21 mouse cellular contexts compared by ENCODE assay signal in genomic region chr9:91048569-91048968, GRCm38 (mm10).
DNase-seq lines count a peak whose midpoint lies in the region; ATAC-seq and TF ChIP-seq lines count a peak whose summit lies in the region.
"Had no signal": no experiment of that assay in that cellular context is flagged by ENCODE, and none has a peak within 500 bp of the region (broad histone marks: within the 10 kb centered on the region; RNA-seq: fewer than 3 reads in every experiment).

No protein-coding gene starts in this region.

- no peak overlapping the region for H3K4me3 ChIP-seq in kidney, adult 2 months (ENCODE audit: insufficient read depth, low read depth, low read length)
- no peak overlapping the region for H3K4me3 ChIP-seq in kidney, embryonic 14.5 days (ENCODE audit: low read length)
- H3K4me3 ChIP-seq in liver, adult 2 months (ENCODE audit: insufficient read depth, low read depth, low read length) = no peak overlapping the region
- H3K4me3 ChIP-seq in liver, postnatal 0 days (ENCODE audit: low read depth, low read length) = no peak overlapping the region
- H3K4me3 ChIP-seq in ES-E14 (ENCODE audit: insufficient read depth in 1 of 2, low read depth in 1 of 2, low read length in 2 of 2, poor library complexity in 1 of 2, severe bottlenecking in 1 of 2) = no peak overlapping the region
- no peak overlapping the region for H3K4me3 ChIP-seq in embryonic fibroblast, embryonic 13.5 days (ENCODE audit: insufficient read depth, low read length)
- H3K4me3 ChIP-seq in heart, embryonic 11.5 days (ENCODE audit: low read depth, low read length) = no peak overlapping the region
- H3K4me3 ChIP-seq: embryonic facial prominence, embryonic 10.5 days; forebrain, embryonic 12.5 days; heart, embryonic 13.5 days; limb, embryonic 12.5 days; liver, embryonic 13.5 days; midbrain, embryonic 12.5 days; neural tube, embryonic 13.5 days had no signal

- ATAC-seq in kidney, embryonic 14.5 days (ENCODE audit: low FRiP score, low TSS enrichment) = no peak
- ATAC-seq in liver, postnatal 0 days = no peak
- no peak for ATAC-seq in heart, embryonic 11.5 days (replicated peaks; ENCODE audit: insufficient number of reproducible peaks, low FRiP score, low TSS enrichment)
- ATAC-seq: hindbrain, embryonic 16.5 days had no signal

- 37% methylated on average over 2 of the region's 2 CpGs for WGBS in kidney, adult 2 months
- WGBS in kidney, embryonic 14.5 days = 34% methylated on average over 2 of the region's 2 CpGs
- WGBS in liver, adult 2 months = 34% methylated on average over 2 of the region's 2 CpGs
- 31% methylated on average over 2 of the region's 2 CpGs for WGBS in liver, postnatal 0 days (ENCODE audit: insufficient replicate concordance)
- WGBS in heart, embryonic 11.5 days (ENCODE audit: insufficient replicate concordance) = 25% methylated on average over 2 of the region's 2 CpGs

- no peak overlapping the region for H3K4me2 ChIP-seq in kidney, embryonic 14.5 days (replicated peaks; ENCODE audit: low read depth, low read length)
- H3K4me2 ChIP-seq in liver, postnatal 0 days (ENCODE audit: low read depth, low read length) = no peak overlapping the region
- H3K4me2 ChIP-seq in heart, embryonic 11.5 days = no peak overlapping the region
- H3K4me2 ChIP-seq: forebrain, embryonic 12.5 days; heart, embryonic 13.5 days; limb, embryonic 12.5 days; liver, embryonic 13.5 days; midbrain, embryonic 12.5 days; neural tube, embryonic 13.5 days had no signal

- H3K9me3 ChIP-seq in kidney, embryonic 14.5 days (ENCODE audit: control insufficient read depth, low read length) = no peaks in the 10 kb centered on the region
- H3K9me3 ChIP-seq in liver, postnatal 0 days (ENCODE audit: low read length) = no peaks in the 10 kb centered on the region
- H3K9me3 ChIP-seq in ES-E14 (ENCODE audit: control insufficient read depth, insufficient read depth, low read depth, low read length) = no peaks in the 10 kb centered on the region
- H3K9me3 ChIP-seq in heart, embryonic 11.5 days (replicated peaks; ENCODE audit: control insufficient read depth, low read length) = no peaks in the 10 kb centered on the region
- H3K9me3 ChIP-seq: embryonic facial prominence, embryonic 10.5 days; forebrain, embryonic 12.5 days; heart, embryonic 13.5 days; limb, embryonic 12.5 days; liver, embryonic 13.5 days; midbrain, embryonic 12.5 days; neural tube, embryonic 13.5 days had no signal

- H3K4me1 ChIP-seq in kidney, adult 2 months (ENCODE audit: control insufficient read depth, insufficient read depth, low read length) = no peaks in the 10 kb centered on the region
- H3K4me1 ChIP-seq in kidney, embryonic 14.5 days (ENCODE audit: control insufficient read depth, insufficient read depth, low read length) = no peaks in the 10 kb centered on the region
- no peaks in the 10 kb centered on the region for H3K4me1 ChIP-seq in liver, adult 2 months (ENCODE audit: control insufficient read depth, insufficient read depth, low read length)
- no peaks in the 10 kb centered on the region for H3K4me1 ChIP-seq in liver, postnatal 0 days (ENCODE audit: insufficient read depth)
- no peaks in the 10 kb centered on the region for H3K4me1 ChIP-seq in ES-E14 (ENCODE audit: control insufficient read depth in 2 of 2, insufficient read depth in 2 of 2, low read length in 2 of 2, poor library complexity in 1 of 2)
- no peaks in the 10 kb centered on the region for H3K4me1 ChIP-seq in embryonic fibroblast, embryonic 13.5 days (ENCODE audit: control insufficient read depth, insufficient read depth, low read length)
- H3K4me1 ChIP-seq in heart, embryonic 11.5 days (ENCODE audit: control insufficient read depth, insufficient read depth, low read length) = no peaks in the 10 kb centered on the region
- H3K4me1 ChIP-seq: embryonic facial prominence, embryonic 10.5 days; forebrain, embryonic 12.5 days; heart, embryonic 13.5 days; limb, embryonic 12.5 days; liver, embryonic 13.5 days; midbrain, embryonic 12.5 days; neural tube, embryonic 13.5 days had no signal

- no peaks in the 10 kb centered on the region for H3K79me2 ChIP-seq in liver, adult 2 months (ENCODE audit: control insufficient read depth, insufficient read depth, low read length)

- H3K9ac ChIP-seq in kidney, embryonic 14.5 days (ENCODE audit: low read depth, low read length) = no peak overlapping the region
- no peak overlapping the region for H3K9ac ChIP-seq in liver, adult 2 months (ENCODE audit: low read depth, low read length)
- no peak overlapping the region for H3K9ac ChIP-seq in liver, postnatal 0 days (replicated peaks)
- H3K9ac ChIP-seq in ES-E14 (ENCODE audit: insufficient read depth, low read depth, low read length, poor library complexity, severe bottlenecking) = no peak overlapping the region
- no peak overlapping the region for H3K9ac ChIP-seq in heart, embryonic 11.5 days (ENCODE audit: low read depth, low read length)
- H3K9ac ChIP-seq: forebrain, embryonic 12.5 days; heart, embryonic 13.5 days; limb, embryonic 12.5 days; liver, embryonic 13.5 days; midbrain, embryonic 12.5 days; neural tube, embryonic 13.5 days had no signal

- no peak for DNase-seq in kidney, adult 2 months
- peak; percentile 23 for DNase-seq in liver, adult 2 months (ENCODE audit: extremely low read depth, low read depth, low spot score)
- no peak for DNase-seq in liver, postnatal 0 days
- peak; percentile 7 for DNase-seq in ES-E14 (ENCODE audit: low read depth, low spot score)
- DNase-seq: adrenal gland, postnatal 14 days; cerebellum, adult 11-12 months; heart, adult 11 months; kidney, adult 11 months; liver, embryonic 13.5 days; right cerebral cortex, adult 18-20 months; thymus, postnatal 4 days had no signal

- TF ChIP-seq POLR2A in kidney, adult 2 months (IDR thresholded peaks at IDR 0.05; ENCODE audit: low read depth, low read length) = no peak
- TF ChIP-seq POLR2A in liver, adult 2 months (IDR thresholded peaks at IDR 0.05; ENCODE audit: extremely low read depth, insufficient read depth, low read length) = no peak
- TF ChIP-seq POLR2A in embryonic fibroblast, embryonic 13.5 days (IDR thresholded peaks at IDR 0.05; ENCODE audit: low read depth, low read length) = no peak

- in situ Hi-C loops in ES-E14 (cut with MboI; ENCODE audit: low sequenced_read_pairs in 2 of 2, unreplicated experiment in 2 of 2) = no loop called here

- peak; percentile 24; the same call in 1 of the 2 replicates for TF ChIP-seq CTCF in kidney, adult 2 months (conservative IDR thresholded peaks at IDR 0.05; ENCODE audit: insufficient read depth, insufficient read length, low read depth, low read length)
- TF ChIP-seq CTCF in liver, adult 2 months (IDR thresholded peaks at IDR 0.05; ENCODE audit: low read depth, low read length) = no peak; the same call in 1 of the 2 replicates
- no peak for TF ChIP-seq CTCF in liver, postnatal 0 days (IDR thresholded peaks at IDR 0.05; ENCODE audit: low read depth)
- 0 out of 2 replicates have a peak, but pooled peaks have one; percentile 8 for TF ChIP-seq CTCF in embryonic fibroblast, embryonic 13.5 days (IDR thresholded peaks at IDR 0.05; ENCODE audit: borderline replicate concordance, insufficient read depth, low read length)

- H3K36me3 ChIP-seq in kidney, adult 2 months (ENCODE audit: control insufficient read depth, insufficient read depth, low read length) = no peaks in the 10 kb centered on the region
- H3K36me3 ChIP-seq in kidney, embryonic 14.5 days (ENCODE audit: control insufficient read depth, insufficient read depth, low read length) = no peaks in the 10 kb centered on the region
- no peaks in the 10 kb centered on the region for H3K36me3 ChIP-seq in liver, adult 2 months (ENCODE audit: control insufficient read depth, insufficient read depth, low read length)
- H3K36me3 ChIP-seq in liver, postnatal 0 days (replicated peaks; ENCODE audit: insufficient read depth, low read length) = no peaks in the 10 kb centered on the region
- no peaks in the 10 kb centered on the region for H3K36me3 ChIP-seq in ES-E14 (ENCODE audit: control insufficient read depth, insufficient read depth, low read length, poor library complexity, severe bottlenecking)
- no peaks in the 10 kb centered on the region for H3K36me3 ChIP-seq in heart, embryonic 11.5 days (ENCODE audit: control insufficient read depth, insufficient read depth, low read length)
- H3K36me3 ChIP-seq: embryonic facial prominence, embryonic 10.5 days; forebrain, embryonic 12.5 days; heart, embryonic 13.5 days; limb, embryonic 12.5 days; liver, embryonic 13.5 days; midbrain, embryonic 12.5 days; neural tube, embryonic 13.5 days had no signal

- H3K27ac ChIP-seq in kidney, adult 2 months (ENCODE audit: insufficient read depth, low read depth, low read length) = no peak overlapping the region
- no peak overlapping the region for H3K27ac ChIP-seq in kidney, embryonic 14.5 days (ENCODE audit: low read depth, low read length)
- no peak overlapping the region for H3K27ac ChIP-seq in liver, adult 2 months (replicated peaks; ENCODE audit: insufficient read depth, low read depth, low read length)
- H3K27ac ChIP-seq in liver, postnatal 0 days (ENCODE audit: low read depth) = no peak overlapping the region
- no peak overlapping the region for H3K27ac ChIP-seq in ES-E14 (ENCODE audit: insufficient read depth, low read depth, low read length, poor library complexity, severe bottlenecking)
- H3K27ac ChIP-seq in embryonic fibroblast, embryonic 13.5 days (ENCODE audit: insufficient read depth, low read length) = no peak overlapping the region
- H3K27ac ChIP-seq in heart, embryonic 11.5 days (ENCODE audit: low read depth, low read length) = no peak overlapping the region
- H3K27ac ChIP-seq: embryonic facial prominence, embryonic 10.5 days; forebrain, embryonic 12.5 days; heart, embryonic 13.5 days; limb, embryonic 12.5 days; liver, embryonic 13.5 days; midbrain, embryonic 12.5 days; neural tube, embryonic 13.5 days had no signal

- H3K27me3 ChIP-seq in kidney, adult 2 months (replicated peaks; ENCODE audit: control insufficient read depth, insufficient read depth, low read length) = no peaks in the 10 kb centered on the region
- H3K27me3 ChIP-seq in kidney, embryonic 14.5 days (ENCODE audit: control insufficient read depth, insufficient read depth, low read length) = no peaks in the 10 kb centered on the region
- no peaks in the 10 kb centered on the region for H3K27me3 ChIP-seq in liver, adult 2 months (ENCODE audit: control insufficient read depth, insufficient read depth, low read length)
- no peaks in the 10 kb centered on the region for H3K27me3 ChIP-seq in liver, postnatal 0 days (ENCODE audit: insufficient read depth, low read length)
- no peaks in the 10 kb centered on the region for H3K27me3 ChIP-seq in heart, embryonic 11.5 days (ENCODE audit: control insufficient read depth, insufficient read depth, low read length)
- H3K27me3 ChIP-seq: forebrain, embryonic 12.5 days; heart, embryonic 13.5 days; limb, embryonic 12.5 days; liver, embryonic 13.5 days; midbrain, embryonic 12.5 days; neural tube, embryonic 13.5 days had no signal

- no peak for TF ChIP-seq EP300 in liver, postnatal 0 days (IDR thresholded peaks at IDR 0.05; ENCODE audit: low read depth)

TF ChIP-seq in ES-E14, 5 proteins besides CTCF, POLR2A, EP300 and RAD21 (continues in another document):
- TF ChIP-seq ZNF384 (IDR thresholded peaks at IDR 0.05; ENCODE audit: low read depth, low read length) (no peak), HCFC1 (IDR thresholded peaks at IDR 0.05; ENCODE audit: borderline replicate concordance, insufficient read depth, low read length) (no peak), ZC3H11A (IDR thresholded peaks at IDR 0.05; ENCODE audit: borderline replicate concordance, low read depth, low read length) (no peak)

Comparison
In these comparisons a context has a peak if more than half of its experiments do, and no peak if none do; other contexts are left out.
1. DNase-seq: peak in liver, adult 2 months (single experiment) and ES-E14 (single experiment); none in kidney, adult 2 months (single experiment) and liver, postnatal 0 days (single experiment).
2. CTCF ChIP-seq: peak in kidney, adult 2 months (single experiment) and embryonic fibroblast, embryonic 13.5 days (single experiment); none in liver, adult 2 months (single experiment) and liver, postnatal 0 days (single experiment).